Mouse (Mus musculus): ENCODE data around the gene Sulf2. TPM values are rescaled to one million over a fixed set of nuclear protein-coding genes. Genes with fewer than 3 reads are reported as not detected.

The Sulf2 gene
- total and polyA plus RNA-seq, 3 experiments = not detected

GRCm38 (mm10) chr2:166152734-166153398, 2.6 kb downstream of the Sulf2 start:
- H3K4me3 ChIP-seq (ENCODE audit: control insufficient read depth in 1 of 2, insufficient read depth in 1 of 2, low read depth in 2 of 2, low read length in 2 of 2) = no peak overlapping the region
- TF ChIP-seq E2F4 (IDR thresholded peaks at IDR 0.05; ENCODE audit: borderline replicate concordance, low read depth, low read length) (no peak), CHD1 (IDR thresholded peaks at IDR 0.05; ENCODE audit: low read depth, low read length) (no peak), MYB (IDR thresholded peaks at IDR 0.05; ENCODE audit: low read depth, low read length) (no peak), RCOR1 (IDR thresholded peaks at IDR 0.05; ENCODE audit: low read depth, low read length) (no peak), ZMIZ1 (IDR thresholded peaks at IDR 0.05; ENCODE audit: low read depth, low read length) (no peak), BHLHE40 (IDR thresholded peaks at IDR 0.05; ENCODE audit: borderline replicate concordance, low read depth, low read length) (no peak), MEF2A (IDR thresholded peaks at IDR 0.05; ENCODE audit: extremely low read depth, insufficient replicate concordance, low read depth, low read length, poor library complexity, severe bottlenecking) (no peak), ETS1 (IDR thresholded peaks at IDR 0.05; ENCODE audit: low read depth, low read length) (no peak), GATA1 (IDR thresholded peaks at IDR 0.05; ENCODE audit: low read depth, low read length) (no peak), MAFK (IDR thresholded peaks at IDR 0.05; ENCODE audit: borderline replicate concordance, low read depth, low read length) (no peak), MYC (IDR thresholded peaks at IDR 0.05; ENCODE audit: low read depth, low read length) (no peak), KAT2A (conservative IDR thresholded peaks at IDR 0.05; ENCODE audit: low read depth, low read length) (no peak), USF1 (IDR thresholded peaks at IDR 0.05; ENCODE audit: low read depth, low read length) (no peak), MAZ (IDR thresholded peaks at IDR 0.05; ENCODE audit: low read depth, low read length) (no peak), RAD21 (IDR thresholded peaks at IDR 0.05; ENCODE audit: low read depth, low read length) (no peak), SIN3A (IDR thresholded peaks at IDR 0.05; ENCODE audit: low read length) (no peak), GABPA (IDR thresholded peaks at IDR 0.05; ENCODE audit: low read depth, low read length) (no peak)
- H3K9me3 ChIP-seq (replicated peaks; ENCODE audit: insufficient read depth, low read length) = no peaks in the 10 kb centered on the region
- H3K9ac ChIP-seq (ENCODE audit: control insufficient read depth, low read depth, low read length, poor library complexity, severe bottlenecking) = no peak overlapping the region
- H3K4me1 ChIP-seq (ENCODE audit: control insufficient read depth in 1 of 2, insufficient read depth in 2 of 2, low read length in 2 of 2) = no peaks in the 10 kb centered on the region
- no peak overlapping the region for H3K27ac ChIP-seq (ENCODE audit: control insufficient read depth, low read depth, low read length)
- no peak for DNase-seq (ENCODE audit: low read depth, low spot score)
- H3K27me3 ChIP-seq (ENCODE audit: control insufficient read depth in 1 of 2, insufficient read depth in 2 of 2, low read length in 2 of 2) = no peaks in the 10 kb centered on the region; a peak in 1 of 4 replicates
- no peaks in the 10 kb centered on the region for H3K36me3 ChIP-seq (ENCODE audit: control insufficient read depth in 1 of 2, insufficient read depth in 2 of 2, low read length in 2 of 2)
- H3K79me2 ChIP-seq (ENCODE audit: control insufficient read depth, insufficient read depth, low read length, poor library complexity) = no peaks in the 10 kb centered on the region

GRCm38 (mm10) chr2:166151510-166152473, 3.7 kb downstream of the Sulf2 start:
- no peaks in the 10 kb centered on the region for H3K36me3 ChIP-seq (ENCODE audit: control insufficient read depth in 1 of 2, insufficient read depth in 2 of 2, low read length in 2 of 2)
- H3K79me2 ChIP-seq (ENCODE audit: control insufficient read depth, insufficient read depth, low read length, poor library complexity) = no peaks in the 10 kb centered on the region
- no peak for DNase-seq (ENCODE audit: low read depth, low spot score)
- no peak overlapping the region for H3K4me3 ChIP-seq (ENCODE audit: control insufficient read depth in 1 of 2, insufficient read depth in 1 of 2, low read depth in 2 of 2, low read length in 2 of 2)
- no peaks in the 10 kb centered on the region for H3K9me3 ChIP-seq (replicated peaks; ENCODE audit: insufficient read depth, low read length)
- H3K4me1 ChIP-seq (ENCODE audit: control insufficient read depth in 1 of 2, insufficient read depth in 2 of 2, low read length in 2 of 2) = no peaks in the 10 kb centered on the region
- H3K27me3 ChIP-seq (ENCODE audit: control insufficient read depth in 1 of 2, insufficient read depth in 2 of 2, low read length in 2 of 2) = no peaks in the 10 kb centered on the region; a peak in 1 of 4 replicates
- no peak overlapping the region for H3K27ac ChIP-seq (ENCODE audit: control insufficient read depth, low read depth, low read length)
- no peak overlapping the region for H3K9ac ChIP-seq (ENCODE audit: control insufficient read depth, low read depth, low read length, poor library complexity, severe bottlenecking)
- TF ChIP-seq EP300 (IDR thresholded peaks at IDR 0.05; ENCODE audit: low read depth in 1 of 2, low read length in 2 of 2) (no peak), NELFE (IDR thresholded peaks at IDR 0.05; ENCODE audit: low read depth, low read length) (no peak), USF1 (IDR thresholded peaks at IDR 0.05; ENCODE audit: low read depth, low read length) (no peak), UBTF (IDR thresholded peaks at IDR 0.05; ENCODE audit: borderline replicate concordance, insufficient read depth, low read depth, low read length) (no peak), GABPA (IDR thresholded peaks at IDR 0.05; ENCODE audit: low read depth, low read length) (no peak), ELF1 (IDR thresholded peaks at IDR 0.05; ENCODE audit: low read depth, low read length) (no peak), MYC (IDR thresholded peaks at IDR 0.05; ENCODE audit: low read depth, low read length) (no peak), ZC3H11A (IDR thresholded peaks at IDR 0.05; ENCODE audit: low read depth, low read length) (no peak), POLR2AphosphoS5 (IDR thresholded peaks at IDR 0.05; ENCODE audit: borderline replicate concordance, low read depth, low read length) (no peak), POLR2A (IDR thresholded peaks at IDR 0.05; ENCODE audit: control insufficient read depth in 1 of 2, insufficient read depth in 1 of 2, low read depth in 1 of 2, low read length in 2 of 2, poor library complexity in 1 of 2) (no peak), MYB (IDR thresholded peaks at IDR 0.05; ENCODE audit: low read depth, low read length) (no peak), E2F4 (IDR thresholded peaks at IDR 0.05; ENCODE audit: borderline replicate concordance, low read depth, low read length) (no peak), RCOR1 (IDR thresholded peaks at IDR 0.05; ENCODE audit: low read depth, low read length) (no peak), TCF12 (IDR thresholded peaks at IDR 0.05; ENCODE audit: low read depth, low read length) (no peak), ZNF384 (IDR thresholded peaks at IDR 0.05; ENCODE audit: low read depth, low read length) (no peak), SIN3A (IDR thresholded peaks at IDR 0.05; ENCODE audit: low read length) (no peak), MXI1 (IDR thresholded peaks at IDR 0.05; ENCODE audit: low read depth, low read length) (no peak)
